Mouse (Mus musculus) small intestine, adult 2 months (tissue): ENCODE measurements around the gene Gm45233.

ENCODE experiments used
- CTCF ChIP-seq: fragments of 200-500 bp; IDR thresholded peaks from 2 replicates; pipeline ENCODE4 v1.5.1; 2012; ENCODE audit warnings: low read depth, mild to moderate bottlenecking, control low read depth, inconsistent platforms, low read length, moderate library complexity, mixed read lengths; ENCODE audit not compliant: insufficient replicate concordance, insufficient read length; ENCODE audit errors: extremely low read depth
- POLR2A ChIP-seq: fragments of 200-500 bp; IDR thresholded peaks from 2 replicates; pipeline ENCODE4 v1.6.1; 2012; ENCODE audit warnings: low read depth, mild to moderate bottlenecking, control low read depth, inconsistent platforms, low read length, moderate library complexity

DNA sequence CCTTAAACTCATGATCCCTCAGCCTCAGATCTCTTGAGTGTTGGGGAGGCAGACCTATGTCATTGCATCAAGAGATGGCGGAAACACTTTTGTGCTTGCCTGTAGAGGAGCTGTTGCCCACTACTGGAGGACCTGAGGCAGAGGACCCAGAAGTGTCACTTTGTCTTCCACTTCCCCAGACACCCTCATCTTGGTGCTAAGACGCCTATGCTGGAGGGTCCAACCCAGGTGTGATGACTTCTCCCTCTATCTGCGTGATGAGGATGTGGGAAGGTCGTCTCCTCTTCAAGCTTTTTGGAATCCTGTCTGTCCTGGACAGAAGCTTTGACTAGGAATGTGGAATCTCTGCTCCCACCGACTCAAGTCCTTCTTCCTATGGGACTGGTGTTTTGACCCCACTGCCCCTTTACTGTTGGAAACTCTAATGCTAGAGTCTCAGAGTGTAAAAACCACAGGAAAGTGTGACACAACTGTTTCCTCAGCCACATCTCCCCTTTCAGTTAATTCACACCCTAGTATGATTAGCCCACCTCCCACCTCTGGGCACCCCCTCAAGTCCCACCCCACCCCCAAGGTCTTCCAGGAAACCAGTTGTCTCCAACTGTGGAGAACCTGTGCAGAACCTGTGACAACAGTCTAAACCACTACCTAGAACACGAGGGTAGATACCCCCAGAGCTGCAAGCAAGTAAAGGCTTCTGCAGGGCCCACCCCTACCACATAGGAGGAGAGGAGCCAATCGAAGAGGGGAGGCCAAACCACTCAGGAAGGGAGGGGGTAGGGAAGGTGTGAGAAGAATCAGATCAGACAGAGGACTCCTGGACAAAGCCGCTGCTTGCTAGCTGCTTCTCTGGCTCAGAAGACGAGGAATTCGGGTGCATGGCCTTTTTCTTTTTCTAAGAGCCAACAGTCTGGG is 7.3 kb upstream of the Gm45233 start, which contains the start of gene Nkg7:
- TF ChIP-seq POLR2A (no peak), CTCF (no peak)
